Mouse (Mus musculus): Measurements from ENCODE around the gene Nmrk1. TPM values are rescaled to one million over a fixed set of nuclear protein-coding genes. Genes with fewer than 3 reads are reported as not detected.
"Not testable (repeated sequence)": the region's sequence is repeated elsewhere in the genome, so short reads cannot be mapped to it uniquely, and the experiment has no call there.

The Nmrk1 gene
- 10.1 TPM in 2 replicates for total RNA-seq (2015)
- total RNA-seq (2017): 4.6 and 4.9 TPM in 2 replicates

DNA sequence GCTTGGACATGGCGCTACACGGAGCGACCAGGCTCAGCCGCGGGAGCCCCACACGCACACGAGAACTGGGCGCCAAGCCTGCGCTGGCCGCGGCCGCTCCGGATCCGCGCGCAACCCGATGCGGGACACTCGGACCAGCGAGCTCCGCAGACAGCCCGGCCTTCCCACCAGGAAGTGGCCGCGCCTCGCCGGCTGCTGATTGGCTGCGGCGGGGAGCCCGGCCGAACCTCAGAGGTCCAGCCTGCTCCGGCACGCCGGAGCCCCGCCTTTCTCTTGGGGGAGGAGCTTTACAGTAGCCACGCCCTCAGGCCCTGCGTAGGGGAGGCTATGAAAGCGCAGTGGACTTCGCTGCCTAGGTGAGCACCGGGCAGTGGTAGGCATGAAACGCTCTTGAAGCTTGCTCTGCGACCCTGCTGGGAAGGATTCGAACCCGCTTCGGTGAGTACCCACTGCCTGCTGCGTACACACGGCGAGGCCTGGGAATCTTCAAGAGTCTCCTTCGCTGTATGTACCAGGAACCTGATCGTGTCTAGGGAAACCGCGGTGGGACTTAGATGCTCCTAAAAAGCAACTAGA, at the start of gene Nmrk1, which contains the start of gene Ostf1:
Nmrk1 (plus strand) TSS at position 307 of the 576 bp plus-strand sequence.
Ostf1 (minus strand) TSS at position 180 of the 576 bp plus-strand sequence.
- peak; percentile 87 for ATAC-seq (replicated peaks; ENCODE audit: poor library complexity)

DNA sequence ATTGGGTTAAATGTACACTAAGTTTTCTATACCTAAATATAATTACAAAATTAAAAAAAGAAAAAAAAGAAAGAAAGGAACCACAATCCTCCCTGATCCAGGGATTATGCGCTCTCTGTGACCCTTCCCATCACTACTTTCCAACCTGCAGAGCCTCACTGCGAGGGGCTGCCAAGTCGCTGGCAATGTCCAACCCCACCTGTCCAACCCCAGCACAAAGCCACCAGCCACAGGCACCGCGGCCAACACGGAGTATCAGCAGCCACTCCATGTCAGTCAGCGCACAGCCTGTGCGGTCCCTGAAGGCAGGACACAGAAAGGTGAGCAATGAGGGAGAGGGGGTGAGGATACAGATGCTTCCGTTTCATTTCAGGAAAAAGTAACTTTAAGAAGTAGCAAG, 49.5 kb upstream of the Nmrk1 start:
- ATAC-seq (replicated peaks; ENCODE audit: poor library complexity): no peak

GRCm38 (mm10) chr19:18582887-18583286, 48.9 kb upstream of the Nmrk1 start:
- peak; percentile 71 for ATAC-seq (replicated peaks; ENCODE audit: poor library complexity)

DNA sequence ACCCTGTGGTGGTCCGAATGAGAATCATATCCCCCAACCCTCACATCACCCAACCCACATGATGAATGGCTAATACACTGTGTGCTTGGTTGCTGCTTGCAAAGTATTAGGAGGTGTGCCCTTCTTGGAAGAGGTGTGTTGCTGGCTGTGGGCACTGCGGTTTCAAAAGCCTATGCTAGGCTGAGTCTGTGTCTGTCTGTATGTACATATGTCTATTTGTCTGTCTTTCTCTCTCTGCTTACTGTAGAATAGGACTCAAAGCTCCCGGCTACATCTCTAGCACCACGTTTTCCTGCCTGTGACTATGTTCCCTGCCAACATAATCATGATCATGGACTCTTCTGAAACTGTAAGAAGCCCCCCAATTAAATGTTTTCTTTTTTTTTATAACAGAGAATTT, 48.0 kb upstream of the Nmrk1 start:
- no peak for ATAC-seq (replicated peaks; ENCODE audit: poor library complexity)

GRCm38 (mm10) chr19:18584621-18585020, 47.1 kb upstream of the Nmrk1 start:
- no peak for ATAC-seq (replicated peaks; ENCODE audit: poor library complexity)

DNA sequence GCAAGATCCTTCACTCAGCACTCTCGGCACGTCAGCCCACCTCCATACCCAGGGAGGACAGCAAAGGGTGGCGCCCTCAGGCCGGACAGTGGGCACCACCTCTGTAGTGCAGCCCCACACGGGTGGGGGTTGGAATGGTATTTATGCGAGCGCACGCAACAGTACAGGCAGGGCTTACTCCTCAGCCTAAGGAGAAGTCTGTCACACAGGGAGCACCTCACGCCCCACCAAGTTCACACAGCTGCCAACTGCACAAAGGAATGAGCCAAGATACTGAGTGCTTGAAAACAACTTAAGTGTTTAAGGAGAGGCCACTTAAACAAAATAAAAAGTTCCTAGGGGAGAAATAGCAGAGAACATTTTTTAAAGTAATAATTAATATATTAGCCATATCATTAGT, 44.6 kb upstream of the Nmrk1 start:
- ATAC-seq (replicated peaks; ENCODE audit: poor library complexity): no peak

- 0 out of 2 replicates have a peak, but pooled peaks have one; percentile 44 for ATAC-seq (replicated peaks; ENCODE audit: poor library complexity)
Observed at GRCm38 (mm10) chr19:18588243-18588642, 43.5 kb upstream of the Nmrk1 start.

- not testable (repeated sequence) for ATAC-seq (replicated peaks; ENCODE audit: poor library complexity)
Observed at GRCm38 (mm10) chr19:18588801-18589200, 42.9 kb upstream of the Nmrk1 start.

- no peak for ATAC-seq (replicated peaks; ENCODE audit: poor library complexity)
Observed at GRCm38 (mm10) chr19:18589276-18589675, 42.5 kb upstream of the Nmrk1 start.

- ATAC-seq (replicated peaks; ENCODE audit: poor library complexity): no peak
Observed at GRCm38 (mm10) chr19:18590234-18590633, 41.5 kb upstream of the Nmrk1 start.

DNA sequence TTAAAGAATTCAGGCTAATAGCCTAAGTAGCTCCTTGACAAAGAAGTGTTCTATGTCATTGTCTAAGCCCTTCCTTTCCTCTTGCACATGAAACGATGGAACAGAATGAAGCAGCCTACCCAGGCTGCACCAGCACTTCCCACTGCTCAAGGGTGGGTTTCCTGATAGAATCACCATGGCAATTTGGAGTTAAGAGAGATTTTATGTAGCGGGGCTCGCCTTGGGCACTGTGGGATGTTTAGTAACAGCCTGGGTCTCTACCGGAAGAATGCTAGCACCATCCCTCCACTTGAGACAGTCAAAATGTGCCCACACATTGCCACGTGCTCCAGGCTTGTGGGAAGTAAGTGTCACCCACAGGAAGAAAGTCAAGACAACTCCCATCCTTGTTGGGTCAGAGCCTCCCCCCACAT, 40.8 kb upstream of the Nmrk1 start:
- peak; percentile 89 for ATAC-seq (replicated peaks; ENCODE audit: poor library complexity)

- no peak for ATAC-seq (replicated peaks; ENCODE audit: poor library complexity)
Observed at GRCm38 (mm10) chr19:18592919-18593318, 38.8 kb upstream of the Nmrk1 start.

DNA sequence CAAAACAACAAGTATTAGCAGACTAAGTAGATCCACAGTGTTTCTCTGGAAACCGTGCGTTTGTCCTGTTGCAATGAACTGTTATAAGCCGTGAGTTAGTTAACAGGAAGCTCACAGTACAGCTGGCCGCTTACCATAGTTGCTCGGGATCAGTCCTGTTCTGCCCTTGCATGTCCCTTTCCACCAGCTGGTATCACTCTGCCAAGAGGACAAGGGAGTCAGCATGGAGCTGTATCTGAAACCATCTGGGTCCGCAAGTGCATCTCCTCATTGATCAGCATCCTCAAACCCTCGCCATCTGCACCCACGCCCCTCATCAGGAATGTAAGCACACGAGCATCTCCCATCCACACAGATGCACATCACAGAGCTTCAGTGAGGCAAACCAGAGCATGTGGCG, 38.0 kb upstream of the Nmrk1 start:
- no peak for ATAC-seq (replicated peaks; ENCODE audit: poor library complexity)

DNA sequence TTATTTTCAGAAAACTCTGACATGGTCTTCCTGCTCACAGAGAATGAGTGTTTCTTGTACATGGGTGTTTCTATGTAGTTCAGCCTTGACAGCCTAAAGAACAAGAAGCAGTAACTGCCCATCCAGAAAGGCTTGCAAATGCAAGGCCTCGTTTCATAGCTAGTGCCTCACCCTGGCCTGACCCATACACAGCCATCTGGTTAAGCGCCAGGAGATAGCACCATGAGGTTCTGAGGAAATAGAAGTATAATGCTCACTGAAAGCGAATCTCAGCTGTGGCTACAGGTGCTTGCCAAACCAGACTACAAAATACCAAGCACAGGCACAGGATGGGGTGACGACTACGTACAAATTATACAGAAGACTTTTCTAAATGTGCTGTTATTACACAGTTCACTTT, 34.9 kb upstream of the Nmrk1 start:
- ATAC-seq (replicated peaks; ENCODE audit: poor library complexity): no peak

DNA sequence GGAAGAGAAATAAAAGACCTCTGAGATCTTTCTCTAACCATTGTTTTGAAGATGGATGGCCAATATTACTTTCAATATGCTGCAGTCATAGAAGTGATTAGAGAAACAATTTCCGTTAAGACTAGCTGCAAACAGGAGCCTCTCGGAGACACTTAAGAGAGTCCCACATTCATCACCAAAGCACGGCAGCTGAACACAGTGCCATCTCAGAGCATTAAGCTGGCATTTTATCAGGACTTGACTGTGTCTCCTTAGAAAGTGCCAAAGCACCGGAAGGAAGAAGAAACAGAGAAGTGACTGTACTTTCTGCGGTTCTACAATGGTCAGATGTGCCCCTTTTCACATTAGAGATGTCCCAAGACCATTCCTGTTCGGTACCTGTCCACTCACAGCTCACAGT, 34.0 kb upstream of the Nmrk1 start:
- ATAC-seq (replicated peaks; ENCODE audit: poor library complexity): no peak

GRCm38 (mm10) chr19:18598265-18598926, 33.4 kb upstream of the Nmrk1 start:
- no peak for ATAC-seq (replicated peaks; ENCODE audit: poor library complexity)

DNA sequence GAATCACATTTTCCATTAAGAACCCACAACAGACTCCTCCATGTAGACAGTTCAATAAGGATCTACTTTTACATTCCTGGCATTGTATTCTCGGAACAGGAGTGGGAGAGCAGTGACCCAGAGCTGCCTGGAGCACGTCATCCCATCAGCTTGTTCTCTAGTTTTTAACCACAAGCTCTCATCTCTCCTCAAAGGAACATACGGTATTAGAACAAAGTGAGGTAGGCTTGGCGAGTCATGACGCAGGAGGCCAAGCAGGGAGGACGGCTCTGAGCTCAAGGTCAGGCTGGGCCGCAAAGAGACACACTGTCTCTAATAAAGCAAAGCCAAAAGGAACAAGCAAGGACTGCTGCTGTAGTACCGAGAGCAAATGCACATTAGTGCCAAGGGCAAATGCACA, 32.7 kb upstream of the Nmrk1 start:
- ATAC-seq (replicated peaks; ENCODE audit: poor library complexity): no peak

DNA sequence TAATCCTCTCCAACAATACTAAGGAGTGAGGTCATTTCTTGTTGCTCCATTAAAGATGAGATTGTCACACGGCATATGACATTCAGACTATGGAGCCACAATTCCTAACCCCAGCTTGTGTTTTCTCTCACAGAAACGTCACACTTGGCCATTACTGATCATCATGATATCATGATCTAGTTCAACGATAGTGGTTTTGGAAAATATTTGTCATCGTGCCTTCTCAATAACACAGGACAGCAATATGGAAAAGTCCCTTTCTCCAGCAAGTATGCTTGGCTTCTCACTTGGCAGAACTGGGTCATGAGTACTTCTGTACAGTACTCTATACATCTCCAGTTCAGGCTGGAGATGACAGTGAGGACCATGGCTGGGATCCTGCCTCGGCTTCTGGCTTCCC, 32.1 kb upstream of the Nmrk1 start:
- no peak for ATAC-seq (replicated peaks; ENCODE audit: poor library complexity)

GRCm38 (mm10) chr19:18600611-18601010, 31.1 kb upstream of the Nmrk1 start:
- no peak for ATAC-seq (replicated peaks; ENCODE audit: poor library complexity)

DNA sequence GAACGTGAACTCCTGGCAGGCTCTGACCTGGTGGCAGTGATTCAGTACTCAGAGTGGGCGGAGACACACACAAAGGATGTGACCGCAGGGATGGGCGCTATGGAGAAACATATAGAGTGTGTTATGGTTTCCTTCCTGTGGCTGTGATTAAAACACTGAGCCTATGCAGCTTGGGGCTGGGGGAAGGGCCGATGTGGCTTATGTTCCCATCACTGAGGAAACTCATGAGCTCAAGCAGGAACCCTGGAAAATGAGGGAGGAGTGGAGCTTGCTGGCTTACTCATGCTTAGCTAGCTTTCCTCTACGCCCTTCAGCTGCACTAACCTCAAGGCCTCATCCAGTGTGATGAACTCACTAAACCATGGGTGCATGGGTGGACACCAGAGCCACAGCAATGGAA, 28.7 kb upstream of the Nmrk1 start:
- peak; percentile 80 for ATAC-seq (replicated peaks; ENCODE audit: poor library complexity)

GRCm38 (mm10) chr19:18607907-18608306, 23.8 kb upstream of the Nmrk1 start:
- ATAC-seq (replicated peaks; ENCODE audit: poor library complexity): peak; percentile 24; the same call in 1 of the 2 replicates

DNA sequence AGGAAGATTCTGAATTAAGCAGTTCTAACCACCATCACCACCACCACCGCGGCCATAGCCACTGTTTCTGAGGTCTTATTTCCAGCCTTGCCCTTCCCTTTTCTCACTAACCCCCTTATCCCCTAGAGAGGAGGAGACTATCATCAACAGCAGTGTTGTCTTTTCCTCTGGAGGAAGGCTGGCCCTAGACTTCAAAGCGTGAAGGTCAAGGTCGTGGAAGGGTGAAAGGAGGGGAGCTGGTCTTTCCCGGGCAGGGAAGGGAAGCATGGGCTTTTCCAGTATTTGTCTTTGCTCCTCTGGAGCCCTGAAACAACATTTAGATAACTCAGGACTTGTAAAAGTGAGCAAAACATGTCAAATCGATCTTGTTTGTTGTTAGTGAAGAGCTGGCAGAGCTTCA, 22.8 kb upstream of the Nmrk1 start:
- ATAC-seq (replicated peaks; ENCODE audit: poor library complexity): no peak

DNA sequence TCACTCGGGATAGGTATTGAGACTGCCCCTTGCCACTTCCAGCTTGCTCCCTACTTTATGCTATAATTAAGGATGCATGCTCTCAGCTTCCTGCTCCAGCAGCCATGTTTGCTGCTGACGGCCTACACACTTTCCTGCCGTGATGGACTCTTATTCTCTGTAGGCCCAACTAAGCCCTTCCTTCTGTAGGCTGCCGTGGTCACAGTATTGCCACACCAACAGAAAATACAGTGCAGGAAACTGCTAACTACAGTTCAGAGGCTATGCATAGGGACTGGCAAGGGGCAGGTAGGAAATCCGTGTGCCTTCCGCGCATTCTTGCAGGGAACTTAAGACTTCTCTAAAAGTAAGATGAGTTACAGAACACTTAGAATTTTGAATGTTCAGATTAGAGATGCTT, 17.4 kb upstream of the Nmrk1 start:
- peak; percentile 82 for ATAC-seq (replicated peaks; ENCODE audit: poor library complexity)

Data from megakaryocyte progenitor cell, adult 5-6 weeks (primary cell).